Mouse (Mus musculus): ENCODE measurements around the gene Gng2. TPM values are rescaled to one million over a fixed set of nuclear protein-coding genes. Genes with fewer than 3 reads are reported as not detected.

The Gng2 gene
- polyA plus RNA-seq (2015; fragmentation: Nextera tagmentation; extraction: Ambion mirVana), result 9.4 and 11.6 TPM in 2 replicates

DNA sequence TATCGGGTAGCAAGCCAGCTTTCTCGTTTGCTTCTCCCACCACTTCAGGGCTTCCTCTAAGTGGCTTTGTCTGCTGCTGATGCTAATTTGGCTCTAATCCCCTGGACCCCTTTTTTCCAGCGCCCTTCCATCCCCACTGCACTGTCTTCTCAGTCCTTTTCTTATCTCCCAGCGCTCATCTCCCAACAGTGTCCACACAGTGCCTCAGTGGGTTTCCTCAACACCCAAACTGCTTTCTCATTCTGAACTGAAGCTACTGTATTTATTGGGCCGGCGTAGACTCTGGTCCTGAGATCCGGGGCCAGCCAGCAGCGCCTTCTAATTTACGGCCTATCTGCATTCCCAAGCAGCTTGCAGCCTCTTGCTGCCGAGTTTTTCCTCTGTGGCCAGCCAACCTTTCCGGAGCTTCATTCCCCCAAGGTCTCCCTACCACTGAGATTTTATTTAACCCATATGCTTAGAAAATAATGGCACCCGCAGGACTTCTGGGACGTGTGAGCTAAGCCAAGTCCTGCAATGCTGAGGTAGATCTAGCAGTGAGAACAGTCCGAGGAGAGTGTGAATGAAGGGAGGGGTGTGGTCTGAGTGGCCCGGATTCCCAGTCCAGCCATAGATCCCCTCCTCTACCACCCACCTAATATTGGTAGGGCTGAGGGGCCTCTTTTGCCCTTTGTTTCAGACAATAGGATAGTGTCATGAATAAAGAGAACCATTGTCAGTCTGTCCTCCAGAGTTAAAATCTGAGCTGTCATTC, at the start of gene Gng2:
Gene Gng2 (minus strand): TSS at position 357 of the 754 bp plus-strand sequence.
- peak within 1 kb of the TSS; percentile 51 for H3K4me3 ChIP-seq (ENCODE audit: low read depth, low read length)
- H3K4me1 ChIP-seq (ENCODE audit: control insufficient read depth, low read depth, low read length), result peaks cover 4% of the 10 kb centered on the region
- H3K4me2 ChIP-seq (ENCODE audit: low read depth, low read length), result peak within 1 kb of the TSS; percentile 50
- ATAC-seq (ENCODE audit: low read depth), result no peak
- peak within 1 kb of the TSS; percentile 16; the same call in 1 of the 2 replicates for H3K9ac ChIP-seq (ENCODE audit: low read depth, low read length)
- H3K36me3 ChIP-seq (ENCODE audit: control insufficient read depth, insufficient read depth), result no peaks in the 10 kb centered on the region
- no peaks in the 10 kb centered on the region for H3K9me3 ChIP-seq (replicated peaks; ENCODE audit: control insufficient read depth, low read length)
- H3K27me3 ChIP-seq (ENCODE audit: control insufficient read depth, insufficient read depth, low read depth, low read length), result peaks cover 20% of the 10 kb centered on the region
- peak within 1 kb of the TSS; percentile 44; the same call in 1 of the 2 replicates for H3K27ac ChIP-seq (ENCODE audit: low read length)
- 16% methylated on average over 15 of the region's 15 CpGs for WGBS (ENCODE audit: insufficient replicate concordance)

DNA sequence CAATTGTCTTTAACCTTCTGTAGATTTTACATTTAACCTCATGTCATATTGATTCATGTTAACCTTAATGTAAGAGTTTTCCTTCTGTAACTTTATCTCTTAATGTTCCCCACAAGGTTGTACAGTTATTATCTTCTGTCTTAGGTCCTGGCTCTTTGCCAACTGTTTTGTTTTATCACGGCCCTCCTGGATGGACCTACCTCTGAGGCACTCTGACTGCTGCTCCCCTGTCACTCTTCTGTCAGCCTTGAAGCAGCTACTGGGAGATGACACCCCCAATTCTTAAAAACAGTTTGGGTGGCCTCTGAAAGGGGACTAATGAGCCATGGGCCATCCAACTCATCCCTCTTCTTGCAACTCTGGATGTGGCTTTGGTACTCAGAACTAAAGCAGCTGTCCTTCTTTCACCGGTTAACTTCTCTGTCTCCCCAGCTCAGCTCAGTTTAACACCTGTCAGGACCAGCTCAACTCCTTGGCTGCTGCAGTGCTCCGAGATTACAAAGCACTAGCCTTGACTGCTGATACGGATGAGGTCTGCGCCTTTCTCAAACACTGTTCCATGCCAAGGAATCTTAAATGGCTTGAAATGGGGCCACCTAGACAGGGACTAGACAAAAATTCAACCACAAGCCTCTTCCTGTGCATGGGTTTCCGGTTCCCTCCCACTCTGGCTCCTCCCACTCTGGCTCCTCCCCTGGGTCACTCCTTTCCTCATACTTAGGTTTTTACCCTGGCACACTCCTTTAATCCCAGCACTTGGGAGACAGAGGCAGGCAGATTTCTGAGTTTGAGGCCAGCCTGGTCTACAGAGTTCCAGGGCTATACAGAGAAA, 47.7 kb upstream of the Gng2 start:
- no peak overlapping the region for H3K27ac ChIP-seq (ENCODE audit: low read length)
- H3K4me2 ChIP-seq (ENCODE audit: low read depth, low read length), result peak overlapping the region; percentile 17; the same call in 1 of the 2 replicates
- H3K4me1 ChIP-seq (ENCODE audit: control insufficient read depth, low read depth, low read length), result no peaks in the 10 kb centered on the region; the same call in 1 of the 2 replicates
- H3K36me3 ChIP-seq (ENCODE audit: control insufficient read depth, insufficient read depth), result no peaks in the 10 kb centered on the region
- no peak overlapping the region for H3K9ac ChIP-seq (ENCODE audit: low read depth, low read length)
- H3K9me3 ChIP-seq (replicated peaks; ENCODE audit: control insufficient read depth, low read length), result no peaks in the 10 kb centered on the region
- WGBS (ENCODE audit: insufficient replicate concordance), result 14% methylated on average over 6 of the region's 6 CpGs
- no peak overlapping the region for H3K4me3 ChIP-seq (ENCODE audit: low read depth, low read length)
- no peaks in the 10 kb centered on the region for H3K27me3 ChIP-seq (ENCODE audit: control insufficient read depth, insufficient read depth, low read depth, low read length)
- ATAC-seq (ENCODE audit: low read depth), result 0 out of 2 replicates have a peak, but pooled peaks have one; percentile 21

DNA sequence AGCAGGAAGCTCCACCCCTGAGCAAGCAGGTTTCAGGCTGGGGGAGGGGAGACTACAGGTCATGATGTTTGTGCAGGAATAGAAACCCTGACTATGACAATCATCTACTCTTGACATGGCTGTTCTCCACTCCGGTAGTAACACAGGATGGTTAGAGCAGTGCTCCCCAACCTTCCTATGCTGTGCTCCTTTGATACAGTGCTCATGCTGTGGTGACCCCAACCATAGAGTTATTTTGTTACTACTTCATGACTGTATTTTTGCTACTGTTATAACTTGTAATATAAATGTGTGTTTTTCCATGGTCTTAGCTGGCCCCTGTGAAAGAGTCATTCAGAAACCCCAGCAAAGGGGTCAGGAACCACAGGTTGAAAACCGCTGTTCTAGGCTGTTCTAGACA, 46.5 kb upstream of the Gng2 start:
- Histone ChIP-seq H3K4me1 (ENCODE audit: control insufficient read depth, low read depth, low read length) (no peaks in the 10 kb centered on the region; the same call in 1 of the 2 replicates), H3K4me3 (ENCODE audit: low read depth, low read length) (no peak overlapping the region), H3K27ac (ENCODE audit: low read length) (no peak overlapping the region), H3K27me3 (ENCODE audit: control insufficient read depth, insufficient read depth, low read depth, low read length) (no peaks in the 10 kb centered on the region), H3K36me3 (ENCODE audit: control insufficient read depth, insufficient read depth) (no peaks in the 10 kb centered on the region), H3K9me3 (replicated peaks; ENCODE audit: control insufficient read depth, low read length) (no peaks in the 10 kb centered on the region), H3K9ac (ENCODE audit: low read depth, low read length) (no peak overlapping the region), H3K4me2 (ENCODE audit: low read depth, low read length) (no peak overlapping the region)
- ATAC-seq (ENCODE audit: low read depth), result no peak
- 79% methylated on average over 2 of the region's 2 CpGs for WGBS (ENCODE audit: insufficient replicate concordance)

DNA sequence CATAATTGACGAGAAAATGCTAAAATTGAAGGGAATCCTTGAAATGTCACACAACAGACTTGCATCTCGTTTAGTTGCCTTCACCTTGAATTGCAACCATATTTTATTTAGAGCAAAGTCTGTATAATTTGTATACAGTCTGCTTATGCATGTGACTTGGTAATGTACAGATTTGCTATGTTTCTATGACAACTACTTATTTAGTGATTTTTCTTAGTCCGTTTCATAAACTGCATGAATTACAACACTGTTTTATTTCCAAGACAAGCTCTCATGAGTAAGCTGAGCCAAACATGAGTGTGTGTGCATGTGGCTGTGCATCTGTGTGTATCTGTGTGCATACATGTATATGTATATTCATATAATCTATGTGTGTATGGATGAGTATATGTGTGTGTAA, 42.1 kb upstream of the Gng2 start:
- Histone ChIP-seq H3K27ac (ENCODE audit: low read length) (no peak overlapping the region), H3K9ac (ENCODE audit: low read depth, low read length) (no peak overlapping the region), H3K9me3 (replicated peaks; ENCODE audit: control insufficient read depth, low read length) (no peaks in the 10 kb centered on the region), H3K4me3 (ENCODE audit: low read depth, low read length) (no peak overlapping the region), H3K4me2 (ENCODE audit: low read depth, low read length) (no peak overlapping the region), H3K36me3 (ENCODE audit: control insufficient read depth, insufficient read depth) (no peaks in the 10 kb centered on the region), H3K27me3 (ENCODE audit: control insufficient read depth, insufficient read depth, low read depth, low read length) (no peaks in the 10 kb centered on the region), H3K4me1 (ENCODE audit: control insufficient read depth, low read depth, low read length) (no peaks in the 10 kb centered on the region)
- WGBS (ENCODE audit: insufficient replicate concordance), result 43% methylated on average over 3 of the region's 3 CpGs
- ATAC-seq (ENCODE audit: low read depth), result no peak

DNA sequence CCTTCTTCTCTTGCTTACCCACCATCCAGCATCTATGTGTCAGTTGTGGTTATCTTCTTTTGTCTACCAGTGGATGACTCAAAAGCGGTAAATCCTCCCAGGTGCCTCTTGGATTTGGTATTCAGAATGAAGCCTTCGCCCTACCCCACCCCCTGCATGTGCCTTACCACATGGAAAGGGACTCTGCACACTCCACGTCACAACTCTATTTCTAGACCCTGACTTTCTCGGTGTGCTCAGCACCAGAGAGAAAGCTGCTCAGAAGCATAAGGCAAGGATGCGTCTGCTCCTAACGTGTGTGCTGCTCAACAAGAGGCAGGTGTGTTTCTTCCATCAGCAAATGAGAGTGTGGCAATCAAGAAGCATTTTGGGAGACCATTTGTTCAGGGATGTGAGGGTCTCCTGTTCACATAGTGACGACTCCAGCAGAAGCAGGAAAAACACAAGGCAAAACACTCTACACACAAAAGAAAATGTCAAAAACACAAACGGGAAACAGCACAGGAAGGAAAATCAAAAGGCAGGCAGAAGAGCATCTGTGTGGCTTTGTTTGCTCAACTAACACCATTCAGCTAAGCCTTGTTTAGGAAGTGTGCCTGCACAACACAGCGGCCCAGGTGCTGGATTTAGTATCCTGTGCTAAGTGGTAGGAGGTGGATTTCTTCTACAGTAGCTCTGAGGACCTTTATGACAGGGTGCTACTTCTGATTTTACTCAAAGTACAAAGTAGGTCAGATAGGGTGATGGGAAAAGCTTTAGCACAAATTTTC, 35.3 kb upstream of the Gng2 start:
- no peak for ATAC-seq (ENCODE audit: low read depth)
- H3K4me3 ChIP-seq (ENCODE audit: low read depth, low read length), result no peak overlapping the region
- H3K9me3 ChIP-seq (replicated peaks; ENCODE audit: control insufficient read depth, low read length), result no peaks in the 10 kb centered on the region
- no peak overlapping the region for H3K27ac ChIP-seq (ENCODE audit: low read length)
- H3K36me3 ChIP-seq (ENCODE audit: control insufficient read depth, insufficient read depth), result no peaks in the 10 kb centered on the region
- H3K4me1 ChIP-seq (ENCODE audit: control insufficient read depth, low read depth, low read length), result no peaks in the 10 kb centered on the region
- H3K27me3 ChIP-seq (ENCODE audit: control insufficient read depth, insufficient read depth, low read depth, low read length), result no peaks in the 10 kb centered on the region
- 36% methylated on average over 9 of the region's 9 CpGs for WGBS (ENCODE audit: insufficient replicate concordance)
- no peak overlapping the region for H3K9ac ChIP-seq (ENCODE audit: low read depth, low read length)
- no peak overlapping the region for H3K4me2 ChIP-seq (ENCODE audit: low read depth, low read length)

DNA sequence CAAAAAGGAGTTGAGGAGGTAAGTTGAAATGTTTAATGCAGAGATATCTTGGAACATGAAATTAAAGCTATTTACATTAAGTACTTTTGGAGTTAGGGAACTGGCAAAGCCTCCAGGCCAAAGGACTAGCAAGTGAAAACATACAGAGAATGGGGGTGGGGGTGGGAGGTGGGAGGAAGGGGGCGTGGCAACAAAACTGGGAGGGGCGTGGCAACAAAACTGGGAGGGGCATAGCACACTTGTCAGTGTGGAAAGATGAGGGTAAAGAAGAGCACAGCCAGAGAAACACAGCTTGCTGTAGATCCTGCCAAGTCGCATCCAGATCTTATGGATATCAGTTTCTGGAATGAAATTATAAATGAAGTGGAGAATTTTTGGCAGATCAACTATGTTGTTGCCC, 30.0 kb upstream of the Gng2 start:
- H3K4me3 ChIP-seq (ENCODE audit: low read depth, low read length), result no peak overlapping the region
- H3K27me3 ChIP-seq (ENCODE audit: control insufficient read depth, insufficient read depth, low read depth, low read length), result no peaks in the 10 kb centered on the region
- no peak for ATAC-seq (ENCODE audit: low read depth)
- no peak overlapping the region for H3K9ac ChIP-seq (ENCODE audit: low read depth, low read length)
- H3K9me3 ChIP-seq (replicated peaks; ENCODE audit: control insufficient read depth, low read length), result no peaks in the 10 kb centered on the region
- H3K4me2 ChIP-seq (ENCODE audit: low read depth, low read length), result no peak overlapping the region
- WGBS (ENCODE audit: insufficient replicate concordance), result 38% methylated on average over 3 of the region's 3 CpGs
- no peaks in the 10 kb centered on the region for H3K36me3 ChIP-seq (ENCODE audit: control insufficient read depth, insufficient read depth)
- H3K4me1 ChIP-seq (ENCODE audit: control insufficient read depth, low read depth, low read length), result no peaks in the 10 kb centered on the region
- H3K27ac ChIP-seq (ENCODE audit: low read length), result no peak overlapping the region

DNA sequence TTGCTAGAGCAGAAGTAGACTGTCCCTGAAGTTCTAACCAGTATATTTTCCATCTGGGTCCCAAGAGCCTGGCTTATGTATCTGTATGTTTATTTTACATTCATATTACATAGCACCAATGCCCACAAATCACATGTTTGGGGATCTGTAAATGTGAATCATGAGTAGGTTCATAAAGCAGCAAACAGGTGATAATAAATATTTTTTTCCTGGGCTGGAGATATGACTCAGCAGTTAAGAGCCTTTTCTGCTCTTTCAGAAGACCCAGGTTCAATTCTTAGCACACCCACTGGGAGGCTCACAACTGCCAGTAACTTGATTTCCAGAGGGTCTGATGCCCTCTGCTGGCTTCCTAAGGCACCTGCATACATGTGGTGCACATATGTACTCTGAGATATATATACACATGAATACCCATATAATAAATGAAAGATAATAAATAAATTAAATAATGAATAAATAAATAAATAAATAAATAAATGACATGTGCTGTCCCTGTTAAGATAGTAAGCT, 27.4 kb upstream of the Gng2 start:
- Histone ChIP-seq H3K27ac (ENCODE audit: low read length) (no peak overlapping the region), H3K4me1 (ENCODE audit: control insufficient read depth, low read depth, low read length) (no peaks in the 10 kb centered on the region), H3K4me2 (ENCODE audit: low read depth, low read length) (no peak overlapping the region), H3K9ac (ENCODE audit: low read depth, low read length) (no peak overlapping the region), H3K9me3 (replicated peaks; ENCODE audit: control insufficient read depth, low read length) (no peaks in the 10 kb centered on the region), H3K27me3 (ENCODE audit: control insufficient read depth, insufficient read depth, low read depth, low read length) (no peaks in the 10 kb centered on the region), H3K4me3 (ENCODE audit: low read depth, low read length) (no peak overlapping the region), H3K36me3 (ENCODE audit: control insufficient read depth, insufficient read depth) (no peaks in the 10 kb centered on the region)
- no peak for ATAC-seq (ENCODE audit: low read depth)

DNA sequence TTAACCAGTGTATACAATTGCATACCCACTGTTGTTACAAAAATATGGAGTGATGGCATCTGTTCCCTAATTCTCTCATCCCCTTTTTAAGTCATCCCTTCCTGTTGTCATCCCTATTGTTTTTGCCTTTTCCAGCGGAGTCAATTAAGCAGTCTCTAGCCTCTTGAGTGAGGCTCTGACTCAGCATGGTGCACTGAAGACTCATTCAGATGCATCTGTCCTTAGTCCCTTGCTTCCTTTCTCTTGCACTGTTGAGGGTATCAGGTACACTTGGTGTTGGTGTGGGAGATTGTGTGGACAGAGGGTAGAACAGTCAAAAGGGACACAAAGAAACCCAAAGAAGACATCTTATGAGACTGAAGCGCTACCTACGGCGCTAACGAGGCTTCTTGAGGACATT, 19.4 kb upstream of the Gng2 start:
- WGBS (ENCODE audit: insufficient replicate concordance), result 73% methylated on average over 5 of the region's 5 CpGs
- no peak overlapping the region for H3K27ac ChIP-seq (ENCODE audit: low read length)
- no peaks in the 10 kb centered on the region for H3K27me3 ChIP-seq (ENCODE audit: control insufficient read depth, insufficient read depth, low read depth, low read length)
- H3K4me1 ChIP-seq (ENCODE audit: control insufficient read depth, low read depth, low read length), result no peaks in the 10 kb centered on the region
- no peak overlapping the region for H3K4me2 ChIP-seq (ENCODE audit: low read depth, low read length)
- no peaks in the 10 kb centered on the region for H3K36me3 ChIP-seq (ENCODE audit: control insufficient read depth, insufficient read depth)
- ATAC-seq (ENCODE audit: low read depth), result no peak
- no peak overlapping the region for H3K9ac ChIP-seq (ENCODE audit: low read depth, low read length)
- H3K4me3 ChIP-seq (ENCODE audit: low read depth, low read length), result no peak overlapping the region
- no peaks in the 10 kb centered on the region for H3K9me3 ChIP-seq (replicated peaks; ENCODE audit: control insufficient read depth, low read length)

All from liver, embryonic 16.5 days (tissue).